Comparison of ENCODE assay signal across 17 mouse cellular contexts in genomic region chr4:150428762-150429161, GRCm38 (mm10).
"Had no signal": no experiment of that assay in that cellular context is flagged by ENCODE, and none has a peak within 500 bp of the region (broad histone marks: within the 10 kb centered on the region; RNA-seq: fewer than 3 reads in every experiment).

No protein-coding gene starts in this region.

- DNase-seq: kidney, adult 9 months; kidney, postnatal 36 days; layer of hippocampus, adult 9-11 months; layer of hippocampus, postnatal 36 days; lung, adult 2 months; lung, postnatal 4 days; midbrain, embryonic 14.5 days; retina, postnatal 1 day; thymus, adult 2 months; thymus, postnatal 25 days had no signal

- H3K4me3 ChIP-seq: limb, embryonic 15.5 days; midbrain, embryonic 10.5 days; myocyte; neural tube, embryonic 12.5 days; stomach, embryonic 15.5 days had no signal

- H3K36me3 ChIP-seq: stomach, embryonic 15.5 days had no signal

- ATAC-seq: lung, postnatal 0 days had no signal

- H3K9me3 ChIP-seq: limb, embryonic 15.5 days; midbrain, embryonic 10.5 days; neural tube, embryonic 12.5 days; stomach, embryonic 15.5 days had no signal

- H3K27me3 ChIP-seq: limb, embryonic 15.5 days; neural tube, embryonic 12.5 days; stomach, embryonic 15.5 days had no signal

- H3K9ac ChIP-seq: limb, embryonic 15.5 days; neural tube, embryonic 12.5 days; stomach, embryonic 15.5 days had no signal

- H3K4me2 ChIP-seq: limb, embryonic 15.5 days; neural tube, embryonic 12.5 days; stomach, embryonic 15.5 days had no signal

- H3K27ac ChIP-seq: kidney, postnatal 0 days; limb, embryonic 15.5 days; midbrain, embryonic 10.5 days; neural tube, embryonic 12.5 days; stomach, embryonic 15.5 days had no signal
